Mouse (Mus musculus) lung, embryonic 15.5 days (tissue): ENCODE results near the gene A430005L14Rik. TPM values are rescaled to one million over a fixed set of nuclear protein-coding genes. Genes with fewer than 3 reads are reported as not detected.

Source experiments
- ATAC-seq: fragments of 200-750 bp; cut with Nextera tagmentation; 2 replicates; pipeline ENCODE4 v1.8.0; 2017; ENCODE audit warnings: moderate number of reproducible peaks, borderline replicate concordance; ENCODE audit not compliant: low FRiP score, low TSS enrichment; ENCODE audit errors: extremely low read depth
- H3K27ac ChIP-seq: fragments of 300-500 bp; sonication (generic); 2 replicates; pipeline ENCODE4 v1.5.1; 2015; ENCODE audit warnings: moderate library complexity, mild to moderate bottlenecking, inconsistent platforms
- H3K27me3 ChIP-seq: fragments of 300-500 bp; sonication (generic); 2 replicates; pipeline ENCODE4 v1.6.1; 2015; ENCODE audit warnings: inconsistent platforms
- H3K36me3 ChIP-seq: fragments of 300-500 bp; sonication (generic); 2 replicates; pipeline ENCODE4 v1.6.1; 2015; ENCODE audit warnings: inconsistent platforms
- H3K4me1 ChIP-seq: fragments of 300-500 bp; sonication (generic); 2 replicates; pipeline ENCODE4 v1.6.1; 2015; ENCODE audit warnings: inconsistent platforms
- H3K4me2 ChIP-seq: fragments of 300-500 bp; sonication (generic); 2 replicates; pipeline ENCODE4 v1.6.1; 2015; ENCODE audit warnings: inconsistent platforms, mild to moderate bottlenecking, moderate library complexity
- H3K4me3 ChIP-seq: fragments of 300-500 bp; sonication (generic); 2 replicates; pipeline ENCODE4 v1.5.1; 2015; ENCODE audit warnings: mild to moderate bottlenecking, inconsistent platforms
- H3K9ac ChIP-seq: fragments of 300-500 bp; sonication (generic); 2 replicates; pipeline ENCODE4 v1.6.1; 2015; ENCODE audit warnings: inconsistent platforms
- H3K9me3 ChIP-seq: fragments of 300-500 bp; sonication (generic); 2 replicates; pipeline ENCODE4 v1.6.1; 2016; ENCODE audit warnings: inconsistent platforms
- WGBS: fragments of 180-500 bp; shearing (Covaris S2); methylation state at CpG from one replicate; pipeline ENCODE4 v1.1.7; 2015; 5-methylcytosine and 5-hydroxymethylcytosine counted together
- polyA plus RNA-seq: library from polyadenylated mRNA; unstranded; fragments of >200 nt; fragmentation: Nextera tagmentation; extraction: Ambion mirVana; gene quantifications from 2 replicates; pipeline ENCODE4 v1.2.1, GENCODE M21; 2015

Gene A430005L14Rik
- polyA plus RNA-seq, 1 experiment from 2014 or later, result 84.1 TPM

DNA sequence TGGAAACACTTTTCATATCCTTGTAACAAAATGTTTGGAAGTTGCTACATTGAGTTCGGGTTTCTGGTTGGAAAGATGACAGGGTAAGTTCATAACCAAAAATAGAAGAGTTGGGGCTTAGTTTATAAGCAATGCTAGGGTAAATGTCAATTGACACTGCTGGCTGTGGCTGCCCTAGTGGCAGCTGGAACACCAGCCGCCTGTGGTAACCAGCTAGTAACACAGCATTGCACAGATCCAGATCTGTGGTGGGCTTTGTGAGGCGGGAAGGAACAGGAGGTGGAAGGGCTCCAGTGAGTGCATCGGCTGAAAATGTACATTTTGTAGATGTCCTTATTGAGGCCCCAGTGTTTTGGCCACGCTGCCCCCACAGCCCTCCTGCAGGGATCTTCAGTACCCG lies 18.7 kb downstream of the A430005L14Rik start:
- Histone ChIP-seq H3K36me3 (peaks cover 16% of the 10 kb centered on the region), H3K4me2 (peak overlapping the region; percentile 72), H3K27ac (no peak overlapping the region), H3K9ac (peak overlapping the region; percentile 81), H3K4me3 (peak overlapping the region; percentile 88), H3K27me3 (no peaks in the 10 kb centered on the region), H3K9me3 (no peaks in the 10 kb centered on the region), H3K4me1 (peaks cover 16% of the 10 kb centered on the region)
- no peak for ATAC-seq
- WGBS, result 36% methylated on average over 6 of the region's 6 CpGs

DNA sequence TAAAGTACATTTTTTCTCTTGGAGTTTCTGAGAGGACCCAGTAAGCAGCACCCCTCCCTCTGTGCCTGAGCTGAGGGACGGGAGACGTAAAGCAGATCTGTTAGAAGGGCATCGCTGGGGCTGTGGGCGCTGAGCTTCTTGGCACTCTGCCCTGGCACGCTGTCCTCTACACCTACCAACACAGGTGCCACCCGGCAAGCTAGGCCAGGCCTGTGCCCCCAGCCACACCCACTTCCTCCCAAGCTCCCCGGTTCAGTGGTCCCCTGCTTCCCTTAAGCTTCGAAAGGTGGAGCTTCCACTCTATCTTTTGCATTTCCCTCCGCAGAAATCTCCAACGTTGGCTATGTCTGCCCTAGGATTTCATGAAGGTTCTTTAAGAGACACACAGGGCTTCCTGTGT lies 22.2 kb downstream of the A430005L14Rik start:
- Histone ChIP-seq H3K27me3 (no peaks in the 10 kb centered on the region), H3K9ac (no peak overlapping the region), H3K4me3 (no peak overlapping the region), H3K27ac (no peak overlapping the region), H3K36me3 (peaks cover 32% of the 10 kb centered on the region), H3K9me3 (no peaks in the 10 kb centered on the region), H3K4me2 (no peak overlapping the region), H3K4me1 (peaks cover 14% of the 10 kb centered on the region)
- no peak for ATAC-seq
- WGBS, result 86% methylated on average over 10 of the region's 10 CpGs

DNA sequence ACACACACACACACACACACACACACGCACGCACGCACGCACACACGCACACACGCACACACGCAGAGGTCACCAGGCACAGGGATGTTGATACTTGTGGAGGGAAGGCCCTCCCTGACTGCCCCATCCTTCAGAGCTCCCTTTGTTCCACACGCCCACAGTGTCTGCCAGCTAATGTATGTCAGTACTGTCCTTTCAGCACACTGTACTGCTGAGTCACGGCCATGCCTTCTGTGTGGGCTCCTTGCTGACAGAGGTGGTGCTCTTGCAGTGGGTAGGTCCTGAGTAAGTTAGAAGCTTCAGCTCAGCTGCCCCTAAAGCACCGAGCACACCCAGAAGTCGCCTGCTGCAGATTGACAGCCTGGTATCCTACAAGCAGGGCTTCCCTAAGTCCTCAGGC lies 23.4 kb downstream of the A430005L14Rik start:
- H3K27ac ChIP-seq, result no peak overlapping the region
- peaks cover 14% of the 10 kb centered on the region for H3K4me1 ChIP-seq
- H3K4me3 ChIP-seq, result no peak overlapping the region
- WGBS, result 91% methylated on average over 11 of the region's 11 CpGs
- peaks cover 44% of the 10 kb centered on the region for H3K36me3 ChIP-seq
- H3K4me2 ChIP-seq, result no peak overlapping the region
- no peaks in the 10 kb centered on the region for H3K9me3 ChIP-seq
- no peak for ATAC-seq
- no peak overlapping the region for H3K9ac ChIP-seq
- H3K27me3 ChIP-seq, result no peaks in the 10 kb centered on the region

DNA sequence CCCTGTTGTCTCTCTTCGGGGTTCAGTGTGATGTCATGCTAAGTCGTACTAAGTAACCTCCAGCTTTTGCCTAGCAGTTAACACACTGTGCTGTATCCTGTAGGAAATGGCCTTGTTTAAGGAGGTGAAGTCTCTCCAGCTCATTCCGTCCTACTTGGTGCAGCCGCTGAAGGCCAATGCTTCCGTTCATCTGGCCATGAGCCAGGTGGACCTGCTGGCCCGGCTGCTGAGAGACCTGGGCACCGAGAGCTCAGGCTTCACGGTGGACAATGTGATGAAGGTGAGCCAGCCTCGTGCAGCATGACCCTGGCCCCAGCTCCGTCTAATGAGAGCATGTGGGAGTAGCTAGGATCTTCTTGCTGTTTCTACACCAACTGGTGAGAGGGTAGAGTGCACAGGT lies 35.7 kb downstream of the A430005L14Rik start:
- Histone ChIP-seq H3K9ac (no peak overlapping the region), H3K9me3 (no peaks in the 10 kb centered on the region), H3K36me3 (peaks cover 76% of the 10 kb centered on the region), H3K4me1 (no peaks in the 10 kb centered on the region), H3K4me3 (no peak overlapping the region), H3K27me3 (no peaks in the 10 kb centered on the region), H3K4me2 (no peak overlapping the region), H3K27ac (no peak overlapping the region)
- WGBS, result 88% methylated on average over 10 of the region's 10 CpGs
- no peak for ATAC-seq

DNA sequence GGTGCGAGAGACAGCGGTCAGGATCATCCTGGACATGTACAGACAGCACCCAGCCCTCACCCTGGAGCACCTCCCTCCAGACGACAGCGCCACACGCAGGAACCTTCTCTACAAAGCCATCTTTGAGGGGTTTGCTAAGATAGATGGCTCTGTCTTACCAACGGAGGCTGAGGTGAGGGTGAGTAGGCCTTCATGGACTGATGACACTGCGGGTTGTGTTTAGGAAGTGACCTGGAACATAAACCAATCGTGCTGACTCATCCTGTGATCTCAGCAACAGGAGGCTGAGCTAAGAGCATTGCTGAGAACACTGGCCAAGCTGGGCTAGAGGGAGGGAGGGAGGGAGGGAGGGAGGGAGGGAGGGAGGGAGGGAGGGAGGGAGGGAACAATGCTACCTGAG lies 36.5 kb downstream of the A430005L14Rik start:
- Histone ChIP-seq H3K27me3 (no peaks in the 10 kb centered on the region), H3K9ac (no peak overlapping the region), H3K4me2 (no peak overlapping the region), H3K27ac (no peak overlapping the region), H3K4me3 (no peak overlapping the region), H3K4me1 (no peaks in the 10 kb centered on the region), H3K9me3 (no peaks in the 10 kb centered on the region), H3K36me3 (peaks cover 76% of the 10 kb centered on the region)
- ATAC-seq, result no peak
- WGBS, result 88% methylated on average over 8 of the region's 8 CpGs

DNA sequence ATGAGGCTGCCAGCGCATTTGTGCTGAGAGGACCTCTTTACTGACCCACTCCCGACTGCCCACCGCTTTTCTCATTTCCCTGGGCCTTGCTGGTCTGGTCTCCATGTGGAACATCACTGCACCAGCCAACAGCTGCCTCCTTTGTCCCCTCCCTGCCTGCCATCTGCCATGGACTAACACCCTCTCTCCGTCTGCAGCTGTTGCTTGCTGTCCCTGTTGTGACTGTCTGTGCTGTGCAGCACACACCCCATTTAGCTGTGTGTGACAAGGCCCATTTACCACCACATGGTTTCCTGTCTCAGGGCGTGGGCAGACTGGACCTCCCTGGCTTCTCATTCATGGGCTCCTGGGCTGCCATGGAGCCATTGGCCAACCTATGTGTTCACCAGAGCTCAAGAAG lies 48.5 kb downstream of the A430005L14Rik start:
- H3K4me2 ChIP-seq, result no peak overlapping the region
- H3K36me3 ChIP-seq, result peaks cover 31% of the 10 kb centered on the region
- no peak for ATAC-seq
- H3K4me1 ChIP-seq, result no peaks in the 10 kb centered on the region
- H3K9ac ChIP-seq, result no peak overlapping the region
- H3K27me3 ChIP-seq, result no peaks in the 10 kb centered on the region
- H3K4me3 ChIP-seq, result no peak overlapping the region
- WGBS, result 90% methylated on average over 5 of the region's 5 CpGs
- no peak overlapping the region for H3K27ac ChIP-seq
- no peaks in the 10 kb centered on the region for H3K9me3 ChIP-seq

DNA sequence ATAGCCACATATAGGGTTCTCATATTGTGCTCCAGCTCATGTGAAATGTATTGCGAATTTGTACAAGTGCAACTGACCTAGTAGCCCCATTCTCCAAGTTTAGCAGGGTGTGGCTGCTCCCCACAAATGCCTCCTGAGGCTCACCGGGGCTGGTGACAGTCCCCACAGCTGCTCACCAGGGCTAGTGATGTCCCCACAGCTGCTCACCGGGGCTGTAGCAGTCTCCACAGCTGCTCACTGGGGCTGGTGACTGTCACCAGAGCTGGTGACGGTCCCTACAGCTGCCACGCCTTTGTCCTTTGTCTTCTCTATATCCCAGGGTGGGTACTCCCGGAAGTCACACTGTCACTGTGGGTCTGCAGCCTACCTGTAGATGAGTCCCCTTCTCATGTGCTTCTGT lies 49.2 kb downstream of the A430005L14Rik start:
- Histone ChIP-seq H3K9me3 (no peaks in the 10 kb centered on the region), H3K4me2 (no peak overlapping the region), H3K4me1 (peaks cover 4% of the 10 kb centered on the region; the same call in 1 of the 2 replicates), H3K27me3 (no peaks in the 10 kb centered on the region), H3K9ac (no peak overlapping the region), H3K27ac (no peak overlapping the region), H3K4me3 (no peak overlapping the region), H3K36me3 (peaks cover 31% of the 10 kb centered on the region)
- no peak for ATAC-seq
- WGBS, result 85% methylated on average over 6 of the region's 6 CpGs

DNA sequence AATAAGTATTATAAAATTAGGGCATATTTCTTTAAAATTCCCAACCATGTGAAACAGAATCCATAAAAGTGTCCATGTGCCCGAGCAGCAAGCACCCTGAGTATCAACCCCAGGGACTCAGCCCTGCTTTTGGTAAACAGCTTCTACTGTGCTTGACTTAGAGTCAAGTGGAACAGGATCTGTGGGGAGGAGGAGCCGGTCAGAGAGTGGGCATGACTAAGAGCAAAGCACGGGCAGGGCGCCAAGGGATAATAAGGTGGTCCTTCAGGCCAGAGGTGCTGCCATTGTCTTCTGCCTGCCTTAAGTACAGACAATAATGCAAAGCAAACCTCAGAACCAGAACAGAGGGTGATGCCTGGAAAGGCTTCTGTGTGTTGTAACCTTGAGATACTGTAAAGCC lies 50.7 kb downstream of the A430005L14Rik start:
- Histone ChIP-seq H3K27me3 (no peaks in the 10 kb centered on the region), H3K36me3 (peaks cover 28% of the 10 kb centered on the region), H3K4me1 (peaks cover 8% of the 10 kb centered on the region), H3K4me3 (no peak overlapping the region), H3K27ac (no peak overlapping the region), H3K4me2 (no peak overlapping the region), H3K9me3 (no peaks in the 10 kb centered on the region), H3K9ac (no peak overlapping the region)
- 55% methylated on average over 4 of the region's 4 CpGs for WGBS
- ATAC-seq, result no peak

DNA sequence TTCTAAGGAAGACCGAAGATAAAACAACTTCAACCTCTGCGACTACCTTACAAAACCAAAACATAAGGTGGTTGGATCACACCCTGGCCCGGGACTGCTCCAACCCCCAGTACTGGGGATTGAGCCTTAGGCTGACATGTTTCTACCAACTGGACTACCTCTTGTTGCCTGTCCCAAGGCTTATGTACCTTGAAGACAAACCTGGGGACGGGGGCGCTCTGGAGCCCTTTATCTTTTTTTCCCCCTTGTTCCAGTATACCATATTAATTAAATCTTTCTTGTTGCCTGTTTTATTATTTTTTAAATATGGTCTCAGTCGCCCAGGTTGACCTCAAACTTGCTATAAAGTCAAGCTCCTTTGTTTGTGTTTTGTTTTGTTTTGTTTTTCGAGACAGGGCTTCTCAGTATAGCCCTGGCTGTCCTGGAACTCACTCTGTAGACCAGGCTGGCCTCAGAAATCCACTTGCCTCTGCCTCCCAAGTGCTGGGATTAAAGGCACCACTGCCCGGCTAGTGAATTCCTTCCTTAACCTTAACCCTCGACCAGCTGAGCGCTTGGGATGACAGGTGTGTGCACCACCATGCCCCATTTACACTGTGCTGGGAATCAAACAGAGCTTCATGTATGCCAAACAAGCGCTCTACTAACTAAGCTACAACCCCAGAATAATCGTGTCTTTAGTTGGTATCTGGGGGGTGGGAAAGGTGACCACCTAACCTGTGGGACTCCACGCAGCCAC lies 54.0 kb downstream of the A430005L14Rik start:
- ATAC-seq, result peak; percentile 23; the same call in 1 of the 2 replicates
- Histone ChIP-seq H3K9me3 (no peaks in the 10 kb centered on the region), H3K36me3 (peaks cover 29% of the 10 kb centered on the region), H3K27me3 (no peaks in the 10 kb centered on the region), H3K4me3 (peak overlapping the region; percentile 81), H3K9ac (peak overlapping the region; percentile 84), H3K4me1 (peaks cover 20% of the 10 kb centered on the region), H3K27ac (0 out of 2 replicates have a peak overlapping the region, but pooled peaks have one; percentile 7), H3K4me2 (peak overlapping the region; percentile 79)
- WGBS, result 26% methylated on average over 13 of the region's 13 CpGs

Other genes with a start within 250 kb of the A430005L14Rik start
- 12.2 and 12.4 TPM in 2 replicates for gene Dffb, start 17.9 kb downstream of the A430005L14Rik start, polyA plus RNA-seq
- 16.8 and 18.0 TPM in 2 replicates for gene Cep104, start 18.0 kb downstream of the A430005L14Rik start, polyA plus RNA-seq
- 18.0 and 19.5 TPM in 2 replicates for gene Lrrc47, start 54.5 kb downstream of the A430005L14Rik start, polyA plus RNA-seq
- gene Smim1, start 69.0 kb downstream of the A430005L14Rik start, polyA plus RNA-seq, result 28.9 and 39.3 TPM in 2 replicates
- not detected in 2 replicates for gene Ccdc27, start 85.4 kb downstream of the A430005L14Rik start, polyA plus RNA-seq
- gene Trp73, start 183.0 kb downstream of the A430005L14Rik start, polyA plus RNA-seq, result 1.6 and 1.8 TPM in 2 replicates
- 39.5 and 41.7 TPM in 2 replicates for gene Wrap73, start 185.1 kb downstream of the A430005L14Rik start, polyA plus RNA-seq
- 141 and 143 TPM in 2 replicates for gene Tprgl, start 203.4 kb downstream of the A430005L14Rik start, polyA plus RNA-seq
- gene Megf6, start 213.5 kb downstream of the A430005L14Rik start, polyA plus RNA-seq, result 20.9 and 23.3 TPM in 2 replicates